Comparison of ENCODE assay signal across 8 mouse cellular contexts in genomic region chr4:137468260-137469080, GRCm38 (mm10). TPM values are rescaled to one million over a fixed set of nuclear protein-coding genes. Genes with fewer than 3 reads are reported as not detected.
A peak's percentile ranks its signal among the peaks of the same experiment; 100 is the strongest.
DNase-seq lines count a peak whose midpoint lies in the region; ATAC-seq and TF ChIP-seq lines count a peak whose summit lies in the region.

Hspg2 (plus strand) TSS chr4:137468769.

- H3K4me2 ChIP-seq in forebrain, postnatal 0 days (ENCODE audit: low read depth): peak within 1 kb of the TSS; percentile 99
- H3K4me2 ChIP-seq in neural tube, embryonic 15.5 days: peak within 1 kb of the TSS; percentile 99

- intact Hi-C loops in heart, postnatal 36 days (cut with DNase I): loop anchor here (5.0 kb wide), 1 partner anchor 34 kb away; no protein-coding TSS in a partner anchor

- H3K4me1 ChIP-seq in forebrain, postnatal 0 days (ENCODE audit: insufficient read depth): 0 out of 2 replicates have a peak, but pooled peaks cover 3% of the 10 kb centered on the region
- H3K4me1 ChIP-seq in neural tube, embryonic 15.5 days: peaks cover 26% of the 10 kb centered on the region

- H3K9me3 ChIP-seq in forebrain, postnatal 0 days (ENCODE audit: low read length): no peaks in the 10 kb centered on the region
- no peaks in the 10 kb centered on the region for H3K9me3 ChIP-seq in neural tube, embryonic 15.5 days (replicated peaks)

- peak; percentile 90 for ATAC-seq in forebrain, postnatal 0 days
- peak; percentile 91 for ATAC-seq in neural tube, embryonic 15.5 days (ENCODE audit: low FRiP score)

- TF ChIP-seq CTCF in forebrain, postnatal 0 days (IDR thresholded peaks at IDR 0.05; ENCODE audit: low read depth): peak; percentile 29; the same call in 1 of the 2 replicates

- peak within 1 kb of the TSS; percentile 60 for H3K9ac ChIP-seq in forebrain, postnatal 0 days
- peak within 1 kb of the TSS; percentile 59 for H3K9ac ChIP-seq in neural tube, embryonic 15.5 days (replicated peaks)

- H3K36me3 ChIP-seq in forebrain, postnatal 0 days (ENCODE audit: insufficient read depth): no peaks in the 10 kb centered on the region
- no peaks in the 10 kb centered on the region for H3K36me3 ChIP-seq in neural tube, embryonic 15.5 days

- peak; percentile 56 for DNase-seq in MEL-GATA-1-ER (ENCODE audit: extremely low read depth, low read depth)
- DNase-seq in cerebellum, adult 8-10 months: peak; percentile 74
- peak; percentile 90 for DNase-seq in forebrain, postnatal 0 days
- peak; percentile 99 for DNase-seq in heart, postnatal 36 days
- peak; percentile 72 to 77 for DNase-seq in layer of hippocampus, adult 18-20 months (ENCODE audit: low spot score in 2 of 2)
- peak; percentile 92 to 95 for DNase-seq in lung, adult 18-20 months
- DNase-seq in testis, postnatal 10 days (ENCODE audit: low spot score): peak; percentile 99

- H3K27ac ChIP-seq in forebrain, postnatal 0 days (ENCODE audit: low read depth, low read length): no peak within 1 kb of the TSS
- peak within 1 kb of the TSS; percentile 51; the same call in 1 of the 2 replicates for H3K27ac ChIP-seq in neural tube, embryonic 15.5 days (replicated peaks)

- H3K4me3 ChIP-seq in forebrain, postnatal 0 days (ENCODE audit: low read depth, low read length): peak within 1 kb of the TSS; percentile 53
- peak within 1 kb of the TSS; percentile 58 for H3K4me3 ChIP-seq in neural tube, embryonic 15.5 days (replicated peaks)

- no peaks in the 10 kb centered on the region for H3K27me3 ChIP-seq in forebrain, postnatal 0 days (ENCODE audit: insufficient read depth, low read length)
- H3K27me3 ChIP-seq in neural tube, embryonic 15.5 days (replicated peaks): peaks cover 5% of the 10 kb centered on the region; the same call in 1 of the 2 replicates

- WGBS in forebrain, postnatal 0 days: under 1% methylated on average over 65 of the region's 72 CpGs
- under 1% methylated on average over 68 of the region's 72 CpGs for WGBS in neural tube, embryonic 15.5 days

RNA-seq across cellular contexts. Expression of gene Hspg2, which starts in this region (rescaled TPM):
- 13.8 and 22.6 TPM in 2 replicates for total RNA-seq in forebrain, postnatal 0 days (2014; rRNA removed)
- 2.3 and 2.6 TPM in 2 replicates for polyA plus RNA-seq in forebrain, postnatal 0 days (2015; fragmentation: Nextera tagmentation; extraction: Ambion mirVana)
- 100 to 1,000 TPM; 240 to 255 TPM for total RNA-seq in heart, postnatal 36 days (2021)
- 1 to 10 TPM; 4.2 to 4.3 TPM for total RNA-seq in layer of hippocampus, adult 18-20 months (2021)
- 7.5 and 9.8 TPM in 2 replicates for polyA plus RNA-seq in neural tube, embryonic 15.5 days (2015; fragmentation: Nextera tagmentation; extraction: Ambion mirVana)

Comparison
In these comparisons a context has a peak if more than half of its experiments do, and no peak if none do; other contexts are left out.
1. RNA of gene Hspg2 (total RNA-seq): 240 to 255 TPM in heart, postnatal 36 days; 13.8 to 22.6 TPM in forebrain, postnatal 0 days and 4.2 to 4.3 TPM in layer of hippocampus, adult 18-20 months; every median in the first group is over 10 times any median in the second.
2. Peak in every context shown above with its lines, with median percentiles within 50 percentile points of each other: DNase-seq.